Mouse (Mus musculus) embryonic facial prominence, embryonic 11.5 days (tissue): ENCODE results near the gene Itprid1. TPM values are rescaled to one million over a fixed set of nuclear protein-coding genes. Genes with fewer than 3 reads are reported as not detected.

Experiments
- ATAC-seq: fragments of 200-750 bp; cut with Nextera tagmentation; replicated peaks from 2 replicates; pipeline ENCODE4 v1.8.0; 2017; ENCODE audit warnings: low read depth; ENCODE audit not compliant: insufficient number of reproducible peaks, low FRiP score, low TSS enrichment
- DNase-seq: peaks from one replicate; pipeline ENCODE4 v3.0.0-alpha.2; 2015; ENCODE audit warnings: low spot score
- H3K27ac ChIP-seq: fragments of 300-500 bp; sonication (generic); replicated peaks from 2 replicates; pipeline ENCODE4 v1.5.1; 2014; ENCODE audit warnings: mild to moderate bottlenecking, low read depth, low read length, control low read depth
- H3K27me3 ChIP-seq: fragments of 300-500 bp; sonication (generic); 2 replicates; pipeline ENCODE4 v1.6.1; 2014; ENCODE audit warnings: mild to moderate bottlenecking, low read length, moderate library complexity, mixed read lengths; ENCODE audit not compliant: control insufficient read depth, insufficient read depth
- H3K36me3 ChIP-seq: fragments of 300-500 bp; sonication (generic); replicated peaks from 2 replicates; pipeline ENCODE4 v1.6.1; 2014; ENCODE audit warnings: low read depth, mild to moderate bottlenecking, low read length, moderate library complexity, mixed read lengths; ENCODE audit not compliant: control insufficient read depth, insufficient read depth
- H3K4me1 ChIP-seq: fragments of 300-500 bp; sonication (generic); 2 replicates; pipeline ENCODE4 v1.6.1; 2014; ENCODE audit warnings: low read length, mixed read lengths; ENCODE audit not compliant: control insufficient read depth, insufficient read depth
- H3K4me2 ChIP-seq: fragments of 300-500 bp; sonication (generic); 2 replicates; pipeline ENCODE4 v1.6.1; 2014; ENCODE audit warnings: low read depth, mild to moderate bottlenecking, control low read depth, low read length, moderate library complexity
- H3K4me3 ChIP-seq: fragments of 300-500 bp; sonication (generic); 2 replicates; pipeline ENCODE4 v1.5.1; 2014; ENCODE audit warnings: low read depth, low read length, control low read depth
- H3K9ac ChIP-seq: fragments of 300-500 bp; sonication (generic); replicated peaks from 2 replicates; pipeline ENCODE4 v1.6.1; 2014; ENCODE audit warnings: mild to moderate bottlenecking, control low read depth, low read length
- H3K9me3 ChIP-seq: fragments of 300-500 bp; sonication (generic); replicated peaks from 2 replicates; pipeline ENCODE4 v1.6.1; 2016; ENCODE audit warnings: mild to moderate bottlenecking, low read length, inconsistent platforms, mixed read lengths; ENCODE audit not compliant: control insufficient read depth
- WGBS: fragments of 180-500 bp; shearing (Covaris S2); extraction: QIAGEN DNeasy Blood & Tissue Kit; methylation state at CpG from one replicate; pipeline ENCODE4 v1.1.7; 2014; 5-methylcytosine and 5-hydroxymethylcytosine counted together
- polyA plus RNA-seq: library from polyadenylated mRNA; unstranded; fragments of >200 nt; fragmentation: Nextera tagmentation; extraction: Ambion mirVana; gene quantifications from 2 replicates; pipeline ENCODE4 v1.2.1, GENCODE M21; 2014

Gene Itprid1
- polyA plus RNA-seq, 1 experiment from 2014 or later: 0.07 TPM

- no peak for ATAC-seq
These were observed 31.2 kb upstream of the Itprid1 start for GRCm38 (mm10) chr6:55805291-55806137.

GRCm38 (mm10) chr6:55806537-55806936 lies 30.2 kb upstream of the Itprid1 start:
- H3K27ac ChIP-seq: no peak overlapping the region
- no peak overlapping the region for H3K4me3 ChIP-seq
- H3K4me2 ChIP-seq: no peak overlapping the region
- ATAC-seq (no peak), DNase-seq (no peak)
- H3K4me1 ChIP-seq: no peaks in the 10 kb centered on the region
- no peaks in the 10 kb centered on the region for H3K27me3 ChIP-seq
- no peaks in the 10 kb centered on the region for H3K36me3 ChIP-seq
- WGBS: 87% methylated on average over 2 of the region's 2 CpGs
- no peaks in the 10 kb centered on the region for H3K9me3 ChIP-seq
- no peak overlapping the region for H3K9ac ChIP-seq

More at GRCm38 (mm10) chr6:55805291-55806137, 31.2 kb upstream of the Itprid1 start:
- H3K36me3 ChIP-seq: no peaks in the 10 kb centered on the region
- H3K27ac ChIP-seq: no peak overlapping the region
- no peaks in the 10 kb centered on the region for H3K9me3 ChIP-seq
- no peak for DNase-seq
- H3K4me1 ChIP-seq: no peaks in the 10 kb centered on the region
- H3K27me3 ChIP-seq: no peaks in the 10 kb centered on the region
- no peak overlapping the region for H3K9ac ChIP-seq
- H3K4me2 ChIP-seq: no peak overlapping the region
- no peak overlapping the region for H3K4me3 ChIP-seq
- 72% methylated on average over 9 of the region's 9 CpGs for WGBS

- Histone ChIP-seq H3K9me3 (no peaks in the 10 kb centered on the region), H3K27me3 (no peaks in the 10 kb centered on the region), H3K9ac (no peak overlapping the region), H3K4me3 (no peak overlapping the region), H3K4me2 (no peak overlapping the region), H3K4me1 (no peaks in the 10 kb centered on the region), H3K36me3 (no peaks in the 10 kb centered on the region), H3K27ac (no peak overlapping the region)
- WGBS: 79% methylated on average over 3 of the region's 3 CpGs
- no peak for DNase-seq
- ATAC-seq: no peak
These were observed 28.0 kb upstream of the Itprid1 start for GRCm38 (mm10) chr6:55808692-55809091.

DNA sequence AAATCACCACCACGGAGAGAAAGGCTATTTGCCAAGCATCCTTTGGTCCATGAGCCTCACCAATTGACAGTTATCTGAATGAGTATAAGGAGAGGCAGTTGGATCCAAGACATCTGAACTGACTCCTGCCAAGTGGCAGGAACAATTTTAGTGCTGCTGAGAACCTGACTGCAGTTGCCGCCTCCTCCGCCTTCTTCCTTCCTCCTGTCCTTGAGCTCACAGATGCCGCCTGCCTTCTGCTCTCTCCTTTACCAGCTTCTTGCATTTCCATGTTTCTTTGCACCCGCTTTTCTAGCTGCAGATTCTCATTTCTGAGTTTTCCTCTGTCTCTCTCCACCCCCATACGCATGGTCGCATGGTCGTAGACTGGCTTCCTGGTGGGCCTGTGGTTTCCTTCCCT lies 25.5 kb upstream of the Itprid1 start:
- ATAC-seq: no peak

DNA sequence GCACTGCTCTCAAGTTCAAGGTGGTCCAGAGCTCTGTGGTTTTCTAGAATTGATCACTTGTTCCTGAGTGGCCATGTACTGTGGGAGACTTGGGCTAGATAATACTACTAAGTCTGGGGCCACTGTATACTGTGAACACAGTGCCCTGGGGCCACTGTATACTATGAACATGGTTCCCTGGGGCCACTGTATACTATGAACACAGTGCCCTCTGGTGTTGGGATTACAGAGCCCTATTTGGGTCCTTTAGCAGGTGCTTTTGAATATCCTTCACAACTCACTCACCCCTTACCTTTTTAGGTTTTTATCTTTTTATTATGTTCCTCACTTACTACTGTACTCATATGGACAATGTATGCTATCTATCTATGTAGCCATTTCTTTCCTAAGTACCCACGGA lies 24.3 kb upstream of the Itprid1 start:
- no peak overlapping the region for H3K9ac ChIP-seq
- H3K4me3 ChIP-seq: no peak overlapping the region
- 62% methylated on average over 1 of the region's 1 CpGs for WGBS
- no peaks in the 10 kb centered on the region for H3K36me3 ChIP-seq
- no peaks in the 10 kb centered on the region for H3K9me3 ChIP-seq
- H3K4me1 ChIP-seq: no peaks in the 10 kb centered on the region
- H3K27me3 ChIP-seq: no peaks in the 10 kb centered on the region
- no peak for DNase-seq
- no peak for ATAC-seq
- no peak overlapping the region for H3K4me2 ChIP-seq
- H3K27ac ChIP-seq: no peak overlapping the region

More for the DNA sequence above, 25.5 kb upstream of the Itprid1 start:
- WGBS: 91% methylated on average over 8 of the region's 8 CpGs
- Histone ChIP-seq H3K36me3 (no peaks in the 10 kb centered on the region), H3K4me2 (no peak overlapping the region), H3K9ac (no peak overlapping the region), H3K4me1 (no peaks in the 10 kb centered on the region), H3K27ac (no peak overlapping the region), H3K27me3 (no peaks in the 10 kb centered on the region), H3K9me3 (no peaks in the 10 kb centered on the region), H3K4me3 (no peak overlapping the region)
- no peak for DNase-seq

- H3K9ac ChIP-seq: no peak overlapping the region
- H3K4me2 ChIP-seq: no peak overlapping the region
- DNase-seq: peak; percentile 49
- H3K4me1 ChIP-seq: no peaks in the 10 kb centered on the region
- no peak for ATAC-seq
- no peaks in the 10 kb centered on the region for H3K9me3 ChIP-seq
- no peaks in the 10 kb centered on the region for H3K36me3 ChIP-seq
- H3K4me3 ChIP-seq: no peak overlapping the region
- 59% methylated on average over 12 of the region's 12 CpGs for WGBS
- H3K27me3 ChIP-seq: no peaks in the 10 kb centered on the region
- H3K27ac ChIP-seq: no peak overlapping the region
These were observed 22.3 kb upstream of the Itprid1 start for GRCm38 (mm10) chr6:55814184-55814926.

DNA sequence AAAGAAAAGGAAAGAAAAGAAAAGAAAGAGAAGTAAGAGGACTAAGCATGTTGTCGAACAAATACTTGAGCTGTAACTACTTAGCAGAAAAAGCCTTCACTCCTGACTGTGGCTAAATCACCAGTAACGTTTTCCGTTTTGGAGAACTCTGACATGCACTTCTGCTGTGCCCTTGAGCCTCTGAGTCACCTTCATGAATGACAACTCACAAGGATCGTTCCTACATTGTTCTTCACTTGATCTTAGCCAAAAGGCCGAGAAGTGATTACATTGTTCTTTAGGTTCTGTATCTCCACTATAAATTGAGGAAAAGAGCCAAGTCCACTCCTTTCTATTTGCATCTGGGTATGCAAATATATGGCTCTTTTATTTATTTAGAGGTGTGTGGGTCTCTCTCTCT lies 19.8 kb upstream of the Itprid1 start:
- Histone ChIP-seq H3K9ac (no peak overlapping the region), H3K27ac (no peak overlapping the region), H3K36me3 (no peaks in the 10 kb centered on the region), H3K4me2 (no peak overlapping the region), H3K27me3 (no peaks in the 10 kb centered on the region), H3K4me3 (no peak overlapping the region), H3K9me3 (no peaks in the 10 kb centered on the region), H3K4me1 (no peaks in the 10 kb centered on the region)
- WGBS: 80% methylated on average over 5 of the region's 5 CpGs
- DNase-seq (no peak), ATAC-seq (no peak)

- Histone ChIP-seq H3K9ac (no peak overlapping the region), H3K9me3 (no peaks in the 10 kb centered on the region), H3K36me3 (no peaks in the 10 kb centered on the region), H3K27ac (no peak overlapping the region), H3K4me3 (no peak overlapping the region), H3K4me2 (no peak overlapping the region), H3K27me3 (no peaks in the 10 kb centered on the region), H3K4me1 (no peaks in the 10 kb centered on the region)
- no peak for DNase-seq
- no peak for ATAC-seq
- 79% methylated on average over 6 of the region's 6 CpGs for WGBS
These were observed 7.0 kb upstream of the Itprid1 start for GRCm38 (mm10) chr6:55829722-55830121.
